Mouse (Mus musculus) midbrain, embryonic 10.5 days (tissue): ENCODE measurements around the gene Rnf212. TPM values are rescaled to one million over a fixed set of nuclear protein-coding genes. Genes with fewer than 3 reads are reported as not detected.

Source experiments
- DNase-seq: peaks from one replicate; pipeline ENCODE4 v3.0.0-alpha.2; 2017; ENCODE audit warnings: low spot score
- H3K27ac ChIP-seq: fragments of 300-500 bp; sonication (generic); replicated peaks from 2 replicates; pipeline ENCODE4 v1.5.1; 2016; ENCODE audit warnings: mild to moderate bottlenecking
- H3K27me3 ChIP-seq: fragments of 300-500 bp; sonication (generic); 2 replicates; pipeline ENCODE4 v1.6.1; 2016; ENCODE audit warnings: low read depth, mild to moderate bottlenecking; ENCODE audit not compliant: poor library complexity, severe bottlenecking
- H3K36me3 ChIP-seq: fragments of 300-500 bp; sonication (generic); 2 replicates; pipeline ENCODE4 v1.6.1; 2016; ENCODE audit warnings: mild to moderate bottlenecking, moderate library complexity
- H3K4me1 ChIP-seq: fragments of 300-500 bp; sonication (generic); 2 replicates; pipeline ENCODE4 v1.6.1; 2016
- H3K4me3 ChIP-seq: fragments of 300-500 bp; sonication (generic); 2 replicates; pipeline ENCODE4 v1.5.1; 2016; ENCODE audit warnings: mild to moderate bottlenecking, moderate library complexity
- H3K9me3 ChIP-seq: fragments of 300-500 bp; sonication (generic); replicated peaks from 2 replicates; pipeline ENCODE4 v1.6.1; 2016; ENCODE audit warnings: mild to moderate bottlenecking
- WGBS: fragments of 180-500 bp; shearing (Covaris S2); methylation state at CpG from one replicate; pipeline ENCODE4 v1.1.7; 2016; 5-methylcytosine and 5-hydroxymethylcytosine counted together
- polyA plus RNA-seq: library from polyadenylated mRNA; unstranded; fragments of >200 nt; fragmentation: Nextera tagmentation; extraction: Ambion mirVana; gene quantifications from 2 replicates; pipeline ENCODE4 v1.2.1, GENCODE M21; 2016

Rnf212 gene
- polyA plus RNA-seq, 1 experiment from 2014 or later = 0.17 TPM

GRCm38 (mm10) chr5:108741844-108742243 lies 32.9 kb downstream of the Rnf212 start:
- no peaks in the 10 kb centered on the region for H3K36me3 ChIP-seq
- 79% methylated on average over 2 of the region's 2 CpGs for WGBS
- H3K27ac ChIP-seq = no peak overlapping the region
- no peak for DNase-seq
- no peaks in the 10 kb centered on the region for H3K4me1 ChIP-seq
- H3K9me3 ChIP-seq = no peaks in the 10 kb centered on the region
- H3K27me3 ChIP-seq = no peaks in the 10 kb centered on the region
- H3K4me3 ChIP-seq = no peak overlapping the region

GRCm38 (mm10) chr5:108727425-108727824 lies 47.4 kb downstream of the Rnf212 start:
- H3K27ac ChIP-seq = no peak overlapping the region
- DNase-seq = no peak
- no peaks in the 10 kb centered on the region for H3K36me3 ChIP-seq
- 85% methylated on average over 1 of the region's 1 CpGs for WGBS
- H3K4me1 ChIP-seq = no peaks in the 10 kb centered on the region
- H3K4me3 ChIP-seq = no peak overlapping the region
- H3K9me3 ChIP-seq = no peaks in the 10 kb centered on the region
- H3K27me3 ChIP-seq = no peaks in the 10 kb centered on the region

GRCm38 (mm10) chr5:108726557-108727248 lies 48.1 kb downstream of the Rnf212 start:
- WGBS = 33% methylated on average over 5 of the region's 5 CpGs
- no peak overlapping the region for H3K4me3 ChIP-seq

GRCm38 (mm10) chr5:108724006-108724405 lies 50.8 kb downstream of the Rnf212 start:
- DNase-seq = no peak
- WGBS = 75% methylated on average over 2 of the region's 2 CpGs
- Histone ChIP-seq H3K27me3 (no peaks in the 10 kb centered on the region), H3K36me3 (no peaks in the 10 kb centered on the region), H3K27ac (no peak overlapping the region), H3K4me1 (no peaks in the 10 kb centered on the region), H3K4me3 (no peak overlapping the region), H3K9me3 (no peaks in the 10 kb centered on the region)

More at GRCm38 (mm10) chr5:108726557-108727248, 48.1 kb downstream of the Rnf212 start:
- Histone ChIP-seq H3K27ac (no peak overlapping the region), H3K27me3 (no peaks in the 10 kb centered on the region), H3K36me3 (no peaks in the 10 kb centered on the region), H3K9me3 (no peaks in the 10 kb centered on the region), H3K4me1 (no peaks in the 10 kb centered on the region)
- peak; percentile 70 for DNase-seq

GRCm38 (mm10) chr5:108719761-108720160 lies 55.0 kb downstream of the Rnf212 start:
- peaks cover 12% of the 10 kb centered on the region for H3K4me1 ChIP-seq
- no peaks in the 10 kb centered on the region for H3K36me3 ChIP-seq
- no peaks in the 10 kb centered on the region for H3K9me3 ChIP-seq
- no peaks in the 10 kb centered on the region for H3K27me3 ChIP-seq
- no peak for DNase-seq
- no peak overlapping the region for H3K27ac ChIP-seq
- no peak overlapping the region for H3K4me3 ChIP-seq
- WGBS = 63% methylated on average over 7 of the region's 7 CpGs

GRCm38 (mm10) chr5:108718051-108718450 lies 56.7 kb downstream of the Rnf212 start:
- no peak for DNase-seq
- no peak overlapping the region for H3K4me3 ChIP-seq
- H3K4me1 ChIP-seq = peaks cover 12% of the 10 kb centered on the region
- 48% methylated on average over 4 of the region's 4 CpGs for WGBS
- H3K36me3 ChIP-seq = no peaks in the 10 kb centered on the region
- H3K9me3 ChIP-seq = no peaks in the 10 kb centered on the region
- peak overlapping the region; percentile 10; the same call in 1 of the 2 replicates for H3K27ac ChIP-seq
- H3K27me3 ChIP-seq = no peaks in the 10 kb centered on the region

- Histone ChIP-seq H3K36me3 (no peaks in the 10 kb centered on the region), H3K27ac (no peak overlapping the region), H3K4me1 (peaks cover 12% of the 10 kb centered on the region), H3K27me3 (no peaks in the 10 kb centered on the region), H3K4me3 (no peak overlapping the region), H3K9me3 (no peaks in the 10 kb centered on the region)
- DNase-seq = no peak
- 90% methylated on average over 1 of the region's 1 CpGs for WGBS
These were observed 58.8 kb downstream of the Rnf212 start for GRCm38 (mm10) chr5:108715974-108716373.

GRCm38 (mm10) chr5:108714149-108714548 lies 60.6 kb downstream of the Rnf212 start:
- 62% methylated on average over 6 of the region's 6 CpGs for WGBS
- Histone ChIP-seq H3K27ac (no peak overlapping the region), H3K4me1 (peaks cover 12% of the 10 kb centered on the region), H3K27me3 (no peaks in the 10 kb centered on the region), H3K4me3 (no peak overlapping the region), H3K9me3 (no peaks in the 10 kb centered on the region), H3K36me3 (no peaks in the 10 kb centered on the region)
- no peak for DNase-seq

- Histone ChIP-seq H3K27ac (no peak overlapping the region), H3K9me3 (no peaks in the 10 kb centered on the region), H3K36me3 (no peaks in the 10 kb centered on the region), H3K27me3 (no peaks in the 10 kb centered on the region), H3K4me3 (no peak overlapping the region), H3K4me1 (peaks cover 12% of the 10 kb centered on the region)
- DNase-seq = no peak
These were observed 61.1 kb downstream of the Rnf212 start for GRCm38 (mm10) chr5:108713691-108714090.

- Histone ChIP-seq H3K27ac (no peak overlapping the region), H3K9me3 (no peaks in the 10 kb centered on the region), H3K27me3 (no peaks in the 10 kb centered on the region), H3K36me3 (peaks cover 6% of the 10 kb centered on the region), H3K4me1 (peaks cover 7% of the 10 kb centered on the region), H3K4me3 (no peak overlapping the region)
- no peak for DNase-seq
- WGBS = 92% methylated on average over 2 of the region's 2 CpGs
These were observed 61.7 kb downstream of the Rnf212 start for GRCm38 (mm10) chr5:108713096-108713495.

- H3K27ac ChIP-seq = no peak overlapping the region
- no peaks in the 10 kb centered on the region for H3K9me3 ChIP-seq
- no peaks in the 10 kb centered on the region for H3K4me1 ChIP-seq
- H3K27me3 ChIP-seq = no peaks in the 10 kb centered on the region
- no peak for DNase-seq
- H3K4me3 ChIP-seq = no peak overlapping the region
- peaks cover 16% of the 10 kb centered on the region for H3K36me3 ChIP-seq
- 86% methylated on average over 6 of the region's 6 CpGs for WGBS
These were observed 62.8 kb downstream of the Rnf212 start for GRCm38 (mm10) chr5:108711968-108712367.

GRCm38 (mm10) chr5:108708981-108709731 lies 65.6 kb downstream of the Rnf212 start:
- no peak overlapping the region for H3K27ac ChIP-seq
- no peak overlapping the region for H3K4me3 ChIP-seq
- no peaks in the 10 kb centered on the region for H3K4me1 ChIP-seq
- 64% methylated on average over 6 of the region's 6 CpGs for WGBS
- no peaks in the 10 kb centered on the region for H3K27me3 ChIP-seq
- H3K9me3 ChIP-seq = no peaks in the 10 kb centered on the region
- DNase-seq = no peak
- peaks cover 45% of the 10 kb centered on the region for H3K36me3 ChIP-seq

GRCm38 (mm10) chr5:108708419-108708818 lies 66.4 kb downstream of the Rnf212 start:
- no peak for DNase-seq
- Histone ChIP-seq H3K4me3 (no peak overlapping the region), H3K9me3 (no peaks in the 10 kb centered on the region), H3K36me3 (peaks cover 52% of the 10 kb centered on the region), H3K27me3 (no peaks in the 10 kb centered on the region), H3K27ac (no peak overlapping the region), H3K4me1 (no peaks in the 10 kb centered on the region)
- WGBS = 89% methylated on average over 1 of the region's 1 CpGs
